Mouse (Mus musculus): ENCODE measurements at regions not wholly inside any gene's neighbourhood (a gene's known extent, or its start where the extent isn't known, plus 50 kb on each side); places are given as distances from the start of the nearest gene placed in this dataset.
A peak's percentile ranks its signal among the peaks of the same experiment; 100 is the strongest.

- no peak for DNase-seq
Observed at GRCm38 (mm10) chr13:48717036-48717435, 54.2 kb downstream of the Barx1 start.

- no peak for DNase-seq
Observed at GRCm38 (mm10) chr13:48717451-48717850, 54.7 kb downstream of the Barx1 start.

- DNase-seq: no peak
Observed at GRCm38 (mm10) chr13:48723676-48724075, 60.9 kb downstream of the Barx1 start.

GRCm38 (mm10) chr13:48726430-48726829 is 63.6 kb downstream of the Barx1 start:
- no peak for DNase-seq

- DNase-seq: peak; percentile 17
Observed at GRCm38 (mm10) chr13:48731046-48731996, 68.5 kb downstream of the Barx1 start.

GRCm38 (mm10) chr13:48732168-48732841 is 69.5 kb downstream of the Barx1 start:
- peak; percentile 36 for DNase-seq

- no peak for DNase-seq
Observed at GRCm38 (mm10) chr13:48734985-48735384, 72.2 kb downstream of the Barx1 start.

- no peak for DNase-seq
Observed at GRCm38 (mm10) chr13:48745566-48745965, 82.8 kb downstream of the Barx1 start.

GRCm38 (mm10) chr13:48746301-48746700 is 83.5 kb downstream of the Barx1 start:
- no peak for DNase-seq

Measured in kidney, postnatal 14 days (tissue).